Mouse (Mus musculus) retina, adult 2 months (tissue): Measurements from ENCODE around the gene Mrpl54.

Source experiments
- DNase-seq: peaks from one replicate; pipeline ENCODE4 v3.0.0-alpha.2; 2012; ENCODE audit warnings: low read depth, low spot score

The Mrpl54 gene

DNA sequence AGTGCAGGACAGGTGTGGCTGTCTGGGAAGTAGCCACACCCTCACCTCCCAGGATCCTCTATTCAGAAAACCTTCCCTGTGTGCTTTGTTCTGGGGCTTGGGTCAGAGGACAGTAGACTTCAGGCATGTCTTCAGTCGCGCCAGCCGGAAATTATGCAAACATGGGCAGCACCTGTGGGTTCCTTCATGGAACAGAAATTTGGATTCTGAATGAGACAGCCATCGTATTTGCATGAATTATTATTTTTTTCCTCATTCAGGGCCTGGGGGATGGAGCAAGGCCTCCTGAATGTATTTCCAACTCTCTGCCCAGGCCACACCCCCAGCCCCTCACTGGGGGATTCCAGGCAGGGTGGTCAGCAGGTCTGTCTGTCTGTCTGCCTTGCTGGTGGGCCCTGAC lies 5.7 kb downstream of the Mrpl54 start:
- no peak for DNase-seq

GRCm38 (mm10) chr10:81259225-81259884 lies 7.4 kb downstream of the Mrpl54 start:
- no peak for DNase-seq

DNA sequence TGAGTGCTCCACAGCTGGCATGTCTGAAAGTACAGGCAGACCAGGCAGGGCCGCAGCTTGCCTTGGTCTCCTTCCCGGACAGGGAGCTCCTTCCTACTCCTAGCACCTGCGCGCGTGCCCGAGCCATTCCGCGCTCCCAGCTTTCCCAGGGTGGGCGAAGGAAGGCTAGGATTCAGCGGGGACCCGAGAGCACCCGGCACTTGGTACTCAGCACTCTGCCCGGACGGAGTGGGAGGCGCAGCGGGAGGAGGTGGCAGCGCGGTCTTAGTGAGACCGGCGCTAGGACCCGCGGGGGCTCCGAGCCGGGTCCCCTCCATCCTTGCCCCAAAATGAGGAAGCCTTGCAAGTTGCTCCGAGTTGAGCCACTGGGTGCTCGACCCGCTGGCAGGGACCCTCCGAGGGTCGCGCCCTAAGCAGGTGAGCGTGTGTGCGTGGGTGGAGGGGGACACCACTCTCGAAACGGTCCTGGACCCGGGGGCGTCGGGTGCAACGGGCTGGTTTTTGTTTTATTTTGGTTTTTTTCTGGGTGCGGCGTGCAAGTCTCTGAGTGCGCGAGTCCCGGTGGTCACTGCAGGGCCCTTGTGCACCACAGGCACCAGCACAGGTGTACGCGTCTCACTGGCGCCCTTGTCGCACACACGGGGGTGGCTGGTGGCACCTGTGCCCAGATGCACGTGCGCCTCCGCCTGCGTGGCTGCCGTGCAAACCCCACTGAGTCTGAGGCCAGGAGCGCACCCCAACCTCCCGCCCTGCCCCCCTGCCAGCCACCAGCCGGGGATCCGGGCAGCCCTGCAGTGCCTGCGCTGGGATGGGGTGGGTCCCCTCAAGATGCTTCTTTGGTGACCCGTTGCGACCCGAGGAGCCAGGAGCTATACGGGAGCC lies 9.3 kb downstream of the Mrpl54 start:
- no peak for DNase-seq

DNA sequence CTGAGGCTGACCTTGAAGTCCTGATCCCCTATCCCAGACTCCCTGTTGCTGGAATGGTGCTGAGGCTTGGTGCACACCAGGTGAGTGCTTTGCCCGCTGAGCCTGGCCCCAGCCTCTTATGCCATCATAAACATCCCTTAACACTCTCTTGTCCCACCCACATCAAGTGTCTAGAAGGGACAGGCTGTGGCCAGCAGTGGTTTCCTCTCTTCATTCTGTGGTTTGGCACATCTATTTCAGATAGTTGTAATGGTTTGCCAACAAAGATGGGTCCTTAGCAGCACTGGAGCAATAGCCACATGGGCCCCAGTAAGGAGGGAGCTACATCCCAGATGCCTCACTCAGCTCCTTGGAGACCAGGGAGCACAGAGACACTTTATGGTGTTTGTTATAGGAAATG lies 11.8 kb downstream of the Mrpl54 start:
- no peak for DNase-seq

GRCm38 (mm10) chr10:81252424-81253419 lies 14.0 kb downstream of the Mrpl54 start, which contains the start of gene Matk:
Gene Matk, plus strand, starts transcription at chr10:81252935.
- DNase-seq: no peak

DNA sequence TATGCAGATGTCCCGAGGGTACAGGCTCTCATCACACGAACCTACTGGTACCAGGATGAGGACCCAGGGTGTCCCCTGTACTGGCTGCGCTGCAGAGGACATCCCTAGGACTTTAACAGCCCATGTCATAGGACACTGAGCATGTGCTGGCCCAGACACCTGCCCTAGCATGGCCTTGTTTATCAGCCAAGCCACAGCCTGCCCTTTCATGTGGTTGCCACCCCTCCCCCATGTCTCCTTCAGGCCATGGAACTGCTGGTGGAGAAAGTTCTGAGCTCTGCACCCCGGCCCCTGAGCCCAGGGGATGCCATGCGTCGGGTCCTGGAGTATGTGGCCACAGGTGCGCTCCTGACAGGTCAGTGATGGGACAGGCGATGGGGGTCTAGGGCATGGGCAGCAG lies 17.3 kb downstream of the Mrpl54 start:
- DNase-seq: no peak

DNA sequence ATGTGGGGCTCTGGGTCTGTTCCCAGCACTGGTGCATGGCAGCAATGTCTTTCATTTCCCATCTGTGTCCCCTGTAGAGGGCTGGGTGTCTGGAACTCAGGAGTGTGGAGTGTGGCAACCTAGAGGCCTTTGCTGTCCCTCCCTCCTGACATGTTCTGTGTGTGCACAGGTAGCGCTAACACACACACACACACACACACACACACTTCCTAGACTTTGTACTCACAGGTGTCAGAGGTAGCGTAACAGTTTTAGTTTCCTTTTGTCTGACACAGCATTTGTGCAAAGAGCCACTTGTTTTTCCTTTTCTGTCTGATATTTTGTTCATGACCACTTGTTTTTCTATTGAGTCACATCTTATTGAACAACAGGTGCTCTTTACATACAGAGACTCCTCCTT lies 18.9 kb downstream of the Mrpl54 start:
- DNase-seq: no peak

- no peak for DNase-seq
These were observed 21.6 kb downstream of the Mrpl54 start for GRCm38 (mm10) chr10:81245166-81245565.

- no peak for DNase-seq
These were observed 22.1 kb downstream of the Mrpl54 start for GRCm38 (mm10) chr10:81244595-81244994.

- DNase-seq: no peak
These were observed 22.6 kb downstream of the Mrpl54 start for GRCm38 (mm10) chr10:81244146-81244545.

DNA sequence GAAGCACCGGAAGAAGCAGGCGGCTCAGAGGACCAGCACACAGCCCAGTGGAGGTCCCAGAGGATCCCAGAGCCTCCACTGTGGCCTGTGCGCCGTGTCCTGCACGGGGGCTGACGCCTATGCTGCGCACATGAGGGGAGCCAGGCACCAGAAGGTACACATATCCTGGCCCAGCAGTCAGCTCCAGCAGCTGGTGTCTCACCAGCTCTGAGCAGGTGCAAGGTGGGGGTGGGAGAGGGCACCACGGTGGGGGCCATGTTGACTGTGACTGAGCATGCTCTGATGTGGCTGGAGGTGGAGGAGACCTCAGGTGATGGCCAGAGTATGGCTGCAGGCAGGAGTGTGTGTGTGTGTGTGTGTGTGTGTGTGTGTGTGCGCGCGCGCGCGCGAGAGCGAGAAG lies 24.7 kb downstream of the Mrpl54 start:
- no peak for DNase-seq

- no peak for DNase-seq
These were observed 25.9 kb downstream of the Mrpl54 start for GRCm38 (mm10) chr10:81240876-81241275.

DNA sequence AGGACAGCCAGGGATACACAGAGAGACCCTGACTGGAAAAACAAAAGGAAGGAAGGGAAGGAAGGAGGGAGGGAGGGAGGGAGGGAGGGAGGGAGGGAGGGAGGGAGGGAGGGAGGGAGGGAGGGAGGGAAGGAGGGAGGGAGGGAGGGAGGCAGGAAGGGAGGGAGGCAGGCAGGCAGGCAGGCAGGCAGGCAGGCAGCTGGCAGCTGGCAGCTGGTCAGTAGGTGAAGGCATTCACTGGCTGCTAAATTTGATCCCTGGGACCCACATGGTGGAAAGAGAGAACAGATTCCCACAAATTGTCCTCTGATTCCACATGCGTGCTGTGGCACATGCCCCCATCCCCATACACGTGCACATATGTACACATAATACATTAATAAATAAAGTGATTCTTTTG lies 28.1 kb downstream of the Mrpl54 start:
- no peak for DNase-seq

- no peak for DNase-seq
These were observed 30.1 kb downstream of the Mrpl54 start for GRCm38 (mm10) chr10:81236471-81237268.

- no peak for DNase-seq
These were observed 32.5 kb downstream of the Mrpl54 start for GRCm38 (mm10) chr10:81234206-81234605.

GRCm38 (mm10) chr10:81233226-81233585 lies 33.5 kb downstream of the Mrpl54 start:
- no peak for DNase-seq

GRCm38 (mm10) chr10:81232580-81233225 lies 34.0 kb downstream of the Mrpl54 start, which contains the start of gene Zfr2:
Gene Zfr2, plus strand, starts transcription at chr10:81233155.
- peak; percentile 74 for DNase-seq

- DNase-seq: no peak
These were observed 35.3 kb downstream of the Mrpl54 start for GRCm38 (mm10) chr10:81231436-81231835.

- no peak for DNase-seq
These were observed 36.0 kb downstream of the Mrpl54 start, which contains the start of gene Atcay for GRCm38 (mm10) chr10:81230438-81231332. Gene Atcay, minus strand, starts transcription at chr10:81230833.
